22 mouse cellular contexts compared by ENCODE assay signal in the genomic region with DNA sequence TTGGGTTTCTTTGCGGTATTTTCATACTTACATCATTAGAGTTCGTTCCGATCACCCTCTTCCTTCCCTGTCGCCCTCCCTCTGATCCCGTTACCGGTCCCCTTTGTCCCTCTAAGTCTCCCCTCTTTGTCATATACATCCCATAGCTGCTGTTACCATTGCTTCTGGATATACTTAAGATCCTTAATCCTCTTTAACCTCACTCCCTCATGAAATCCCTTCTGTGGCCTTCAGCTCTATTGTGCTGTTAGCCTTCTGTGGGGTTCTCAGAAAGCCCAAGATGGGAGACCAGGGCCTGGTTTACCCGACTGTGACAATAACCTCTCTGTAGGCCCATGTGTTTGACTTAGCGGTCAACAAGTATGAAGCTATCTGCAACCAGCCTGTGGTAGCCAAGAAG.
"Had no signal": no experiment of that assay in that cellular context is flagged by ENCODE, and none has a peak within 500 bp of the region (broad histone marks: within the 10 kb centered on the region; RNA-seq: fewer than 3 reads in every experiment).

No protein-coding gene starts in this region.

- H3K9ac ChIP-seq: heart, embryonic 13.5 days; heart, embryonic 15.5 days; hindbrain, embryonic 12.5 days; hindbrain, embryonic 15.5 days; limb, embryonic 13.5 days; limb, embryonic 15.5 days; liver, embryonic 12.5 days had no signal

- H3K9me3 ChIP-seq: heart, embryonic 13.5 days; heart, embryonic 15.5 days; hindbrain, embryonic 12.5 days; hindbrain, embryonic 15.5 days; limb, embryonic 13.5 days; limb, embryonic 15.5 days; liver, embryonic 12.5 days had no signal

- H3K36me3 ChIP-seq: heart, embryonic 13.5 days; heart, embryonic 15.5 days; hindbrain, embryonic 15.5 days; limb, embryonic 13.5 days; limb, embryonic 15.5 days; liver, embryonic 12.5 days had no signal

- H3K27ac ChIP-seq: heart, adult 2 months; heart, embryonic 13.5 days; heart, embryonic 15.5 days; hindbrain, embryonic 12.5 days; hindbrain, embryonic 15.5 days; hindbrain, postnatal 0 days; layer of hippocampus, adult 2 months; left cerebral cortex, adult 2 months; limb, embryonic 13.5 days; limb, embryonic 15.5 days; liver, embryonic 12.5 days had no signal

- H3K4me3 ChIP-seq: heart, adult 2 months; heart, embryonic 13.5 days; heart, embryonic 15.5 days; hindbrain, embryonic 12.5 days; hindbrain, embryonic 15.5 days; layer of hippocampus, adult 2 months; left cerebral cortex, adult 2 months; limb, embryonic 13.5 days; limb, embryonic 15.5 days; liver, embryonic 12.5 days had no signal

- ATAC-seq: hindbrain, postnatal 0 days; intestine, embryonic 16.5 days; liver, embryonic 12.5 days had no signal

- H3K4me2 ChIP-seq: heart, embryonic 11.5 days; heart, embryonic 13.5 days; heart, embryonic 15.5 days; hindbrain, embryonic 12.5 days; hindbrain, embryonic 15.5 days; limb, embryonic 13.5 days; limb, embryonic 15.5 days; liver, embryonic 12.5 days had no signal

- DNase-seq: gastrocnemius, postnatal 14 days; gastrocnemius, postnatal 36 days; heart, adult 2 months; heart, postnatal 14 days; heart, postnatal 36 days; kidney, adult 18-20 months; kidney, adult 8-10 months; kidney, postnatal 10 days; kidney, postnatal 25 days; kidney, postnatal 4 days had no signal

- H3K27me3 ChIP-seq: hindbrain, embryonic 12.5 days; hindbrain, embryonic 15.5 days had no signal
